Mouse (Mus musculus) liver, embryonic 11.5 days (tissue): Measurements from ENCODE around the gene Xpo6. TPM values are rescaled to one million over a fixed set of nuclear protein-coding genes. Genes with fewer than 3 reads are reported as not detected.

Experiments used
- ATAC-seq: fragments of 200-750 bp; cut with Nextera tagmentation; replicated peaks from 2 replicates; pipeline ENCODE4 v1.8.0; 2017; ENCODE audit warnings: moderate number of reproducible peaks, mild to moderate bottlenecking, moderate TSS enrichment, moderate library complexity; ENCODE audit not compliant: low FRiP score
- DNase-seq: peaks from one replicate; pipeline ENCODE4 v3.0.0-alpha.2; 2017; ENCODE audit warnings: low spot score
- H3K27ac ChIP-seq: fragments of 300-500 bp; sonication (generic); 2 replicates; pipeline ENCODE4 v1.5.1; 2014; ENCODE audit warnings: mild to moderate bottlenecking, low read depth, low read length, control low read depth
- H3K27me3 ChIP-seq: fragments of 300-500 bp; sonication (generic); replicated peaks from 2 replicates; pipeline ENCODE4 v1.6.1; 2014; ENCODE audit warnings: low read length, mixed read lengths; ENCODE audit not compliant: control insufficient read depth, insufficient read depth
- H3K36me3 ChIP-seq: fragments of 300-500 bp; sonication (generic); 2 replicates; pipeline ENCODE4 v1.6.1; 2014; ENCODE audit warnings: mild to moderate bottlenecking, low read length, moderate library complexity, mixed read lengths; ENCODE audit not compliant: control insufficient read depth, insufficient read depth
- H3K4me1 ChIP-seq: fragments of 300-500 bp; sonication (generic); replicated peaks from 2 replicates; pipeline ENCODE4 v1.6.1; 2014; ENCODE audit warnings: low read length, mixed read lengths; ENCODE audit not compliant: control insufficient read depth, insufficient read depth
- H3K4me2 ChIP-seq: fragments of 300-500 bp; sonication (generic); 2 replicates; pipeline ENCODE4 v1.6.1; 2014; ENCODE audit warnings: mild to moderate bottlenecking, control low read depth, moderate library complexity
- H3K4me3 ChIP-seq: fragments of 300-500 bp; sonication (generic); 2 replicates; pipeline ENCODE4 v1.5.1; 2014; ENCODE audit warnings: low read depth, low read length, control low read depth
- H3K9ac ChIP-seq: fragments of 300-500 bp; sonication (generic); 2 replicates; pipeline ENCODE4 v1.6.1; 2014; ENCODE audit warnings: low read depth, low read length, control low read depth
- H3K9me3 ChIP-seq: fragments of 300-500 bp; sonication (generic); 2 replicates; pipeline ENCODE4 v1.6.1; 2016; ENCODE audit warnings: low read length, inconsistent platforms, mixed read lengths; ENCODE audit not compliant: control insufficient read depth
- WGBS: fragments of 180-500 bp; shearing (Covaris S2); extraction: QIAGEN DNeasy Blood & Tissue Kit; methylation state at CpG from one replicate; pipeline ENCODE4 v1.1.7; 2014; 5-methylcytosine and 5-hydroxymethylcytosine counted together
- polyA plus RNA-seq: library from polyadenylated mRNA; unstranded; fragments of >200 nt; fragmentation: Nextera tagmentation; extraction: Ambion mirVana; gene quantifications from 2 replicates; pipeline ENCODE4 v1.2.1, GENCODE M21; 2014

Xpo6 gene
- polyA plus RNA-seq, 1 experiment from 2014 or later: 59.7 TPM

DNA sequence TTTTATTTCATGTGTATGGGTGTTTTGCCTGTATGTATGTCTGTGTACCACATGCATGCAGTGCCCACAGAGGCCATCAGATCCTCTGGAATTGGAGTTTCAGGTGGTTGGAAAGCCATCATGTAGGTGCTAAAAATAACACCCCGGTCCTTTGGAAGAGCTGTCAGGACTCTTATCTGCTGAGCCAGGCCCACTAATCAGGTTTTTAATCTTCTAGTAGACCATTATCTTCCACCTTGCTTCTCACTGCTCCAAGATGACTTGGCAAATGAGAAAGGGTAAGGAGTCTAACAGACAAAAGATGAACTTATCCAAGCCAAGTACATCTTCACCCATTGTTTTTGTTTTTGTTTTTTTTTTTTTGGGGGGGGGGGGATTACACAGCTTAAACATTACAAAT lies 16.7 kb downstream of the Xpo6 start:
- Histone ChIP-seq H3K27ac (no peak overlapping the region), H3K4me3 (no peak overlapping the region), H3K4me1 (peaks cover 65% of the 10 kb centered on the region), H3K9me3 (no peaks in the 10 kb centered on the region), H3K36me3 (no peaks in the 10 kb centered on the region), H3K27me3 (no peaks in the 10 kb centered on the region), H3K4me2 (peak overlapping the region; percentile 5; the same call in 1 of the 2 replicates), H3K9ac (no peak overlapping the region)
- ATAC-seq (peak; percentile 68), DNase-seq (no peak)
- 41% methylated on average over 1 of the region's 1 CpGs for WGBS

DNA sequence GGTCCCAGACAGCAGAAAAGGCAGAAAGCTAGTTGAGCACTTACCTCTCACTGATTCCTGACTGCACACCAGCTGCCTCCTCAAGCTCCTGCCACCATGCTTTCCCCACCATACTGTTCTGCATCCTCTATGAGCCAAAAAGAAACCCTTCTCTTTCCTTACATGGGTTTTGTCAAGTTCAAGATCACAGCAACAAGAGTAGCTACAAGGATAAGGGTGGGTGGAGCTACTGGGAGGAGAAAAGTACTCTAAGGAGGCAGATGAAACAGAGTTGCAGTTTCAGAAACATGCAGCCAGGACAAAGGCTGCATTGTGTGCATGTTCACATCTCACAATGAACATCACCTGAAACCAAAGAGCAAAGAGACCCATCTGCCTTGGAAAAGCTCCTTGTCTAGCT lies 18.8 kb downstream of the Xpo6 start:
- no peaks in the 10 kb centered on the region for H3K9me3 ChIP-seq
- H3K27me3 ChIP-seq: no peaks in the 10 kb centered on the region
- DNase-seq: no peak
- H3K4me2 ChIP-seq: peak overlapping the region; percentile 39; the same call in 1 of the 2 replicates
- no peak overlapping the region; the same call in 1 of the 2 replicates for H3K27ac ChIP-seq
- H3K4me3 ChIP-seq: no peak overlapping the region
- H3K9ac ChIP-seq: no peak overlapping the region
- ATAC-seq: no peak
- H3K4me1 ChIP-seq: peaks cover 64% of the 10 kb centered on the region
- H3K36me3 ChIP-seq: no peaks in the 10 kb centered on the region

DNA sequence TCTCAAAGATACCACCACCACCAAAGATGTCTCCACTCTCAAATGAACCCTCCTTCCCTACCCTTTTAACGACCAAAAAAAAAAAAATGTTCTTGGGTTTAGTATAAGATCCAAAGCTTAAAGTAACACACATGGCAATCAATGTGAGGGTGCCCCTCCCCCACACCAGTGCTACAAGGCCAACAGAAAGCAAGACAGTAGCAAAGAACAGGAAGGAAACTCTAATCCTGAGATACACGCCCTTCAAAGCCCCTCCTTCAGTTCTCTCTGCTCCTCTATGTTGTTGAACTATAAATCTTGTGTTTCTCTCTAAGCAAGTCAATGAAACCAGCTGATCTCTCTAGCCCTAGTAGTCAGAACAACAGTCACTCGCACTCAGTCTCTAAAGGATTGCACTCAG lies 19.3 kb downstream of the Xpo6 start:
- H3K4me1 ChIP-seq: peaks cover 59% of the 10 kb centered on the region
- no peaks in the 10 kb centered on the region for H3K36me3 ChIP-seq
- WGBS: 43% methylated on average over 3 of the region's 3 CpGs
- H3K4me2 ChIP-seq: peak overlapping the region; percentile 39; the same call in 1 of the 2 replicates
- H3K4me3 ChIP-seq: no peak overlapping the region
- peak overlapping the region; percentile 21; the same call in 1 of the 2 replicates for H3K27ac ChIP-seq
- H3K27me3 ChIP-seq: no peaks in the 10 kb centered on the region
- ATAC-seq: no peak
- H3K9ac ChIP-seq: no peak overlapping the region
- no peaks in the 10 kb centered on the region for H3K9me3 ChIP-seq
- DNase-seq: no peak

DNA sequence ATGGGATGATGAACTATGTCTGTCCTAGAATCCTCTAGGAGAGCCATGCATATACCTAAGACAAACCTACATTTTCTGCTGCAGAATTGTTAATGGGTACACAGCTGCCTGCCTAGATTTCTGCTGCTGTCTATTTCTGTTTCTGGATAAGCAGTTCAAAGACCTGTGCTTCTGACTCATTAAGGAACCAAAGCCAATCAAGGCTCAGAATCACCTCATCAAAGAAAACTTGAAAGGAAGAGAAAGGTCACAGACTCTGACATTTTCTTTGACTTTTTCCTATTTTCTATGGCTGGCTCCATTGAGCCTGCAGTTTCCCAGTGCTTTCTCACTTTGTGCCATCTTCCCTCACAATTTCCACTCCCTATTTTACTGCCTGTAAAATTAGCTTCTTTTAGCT lies 21.5 kb downstream of the Xpo6 start:
- no peak overlapping the region for H3K4me2 ChIP-seq
- DNase-seq (no peak), ATAC-seq (no peak)
- no peak overlapping the region for H3K27ac ChIP-seq
- no peaks in the 10 kb centered on the region for H3K9me3 ChIP-seq
- H3K4me1 ChIP-seq: peaks cover 50% of the 10 kb centered on the region
- H3K27me3 ChIP-seq: no peaks in the 10 kb centered on the region
- H3K36me3 ChIP-seq: peaks cover under 1% of the 10 kb centered on the region; the same call in 1 of the 2 replicates
- H3K4me3 ChIP-seq: no peak overlapping the region
- H3K9ac ChIP-seq: no peak overlapping the region

DNA sequence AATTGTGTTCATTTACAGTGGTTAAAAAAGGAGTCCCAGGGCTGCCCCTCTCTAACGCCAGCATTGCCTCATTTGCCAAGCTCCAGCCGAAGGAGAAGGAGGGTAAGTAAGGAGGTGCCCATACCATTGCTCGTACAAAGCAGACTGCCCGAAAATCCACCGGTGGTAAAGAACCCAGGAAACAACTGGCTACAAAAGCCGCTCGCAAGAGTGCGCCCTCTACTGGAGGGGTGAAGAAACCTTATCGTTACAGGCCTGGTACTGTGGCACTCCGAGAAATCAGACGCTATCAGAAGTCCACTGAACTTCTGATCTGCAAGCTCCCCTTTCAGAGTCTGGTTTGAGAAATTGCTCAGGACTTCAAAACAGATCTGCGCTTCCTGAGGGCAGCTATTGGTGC lies 24.3 kb downstream of the Xpo6 start:
- H3K9me3 ChIP-seq: no peaks in the 10 kb centered on the region
- peaks cover 23% of the 10 kb centered on the region for H3K4me1 ChIP-seq
- ATAC-seq: no peak
- 87% methylated on average over 12 of the region's 12 CpGs for WGBS
- no peaks in the 10 kb centered on the region for H3K27me3 ChIP-seq
- peaks cover 11% of the 10 kb centered on the region for H3K36me3 ChIP-seq
- no peak for DNase-seq
- H3K27ac ChIP-seq: no peak overlapping the region
- no peak overlapping the region for H3K4me2 ChIP-seq
- H3K9ac ChIP-seq: no peak overlapping the region
- H3K4me3 ChIP-seq: no peak overlapping the region

DNA sequence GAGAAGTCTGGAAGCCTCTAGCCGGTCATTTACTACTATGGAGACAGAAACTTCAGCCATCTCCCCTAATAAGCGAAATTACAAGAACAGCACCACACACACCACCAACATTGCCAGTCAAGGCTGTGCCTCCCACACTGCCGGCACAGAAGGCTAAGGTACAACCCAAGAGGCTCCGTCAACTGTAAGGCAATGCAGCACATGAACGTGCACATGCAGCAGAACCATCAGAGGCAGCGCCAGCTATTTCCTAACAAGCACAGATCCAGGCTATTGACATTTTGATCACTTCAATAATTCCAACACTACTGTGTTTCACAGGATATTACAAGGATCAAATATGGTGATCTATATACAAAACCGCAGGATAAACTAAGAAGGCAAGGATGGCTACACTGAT lies 24.8 kb downstream of the Xpo6 start:
- WGBS: 81% methylated on average over 7 of the region's 7 CpGs
- Histone ChIP-seq H3K9ac (no peak overlapping the region), H3K36me3 (peaks cover 11% of the 10 kb centered on the region), H3K4me1 (peaks cover 17% of the 10 kb centered on the region), H3K4me3 (no peak overlapping the region), H3K9me3 (no peaks in the 10 kb centered on the region), H3K4me2 (no peak overlapping the region), H3K27ac (no peak overlapping the region), H3K27me3 (no peaks in the 10 kb centered on the region)
- no peak for ATAC-seq
- DNase-seq: no peak

DNA sequence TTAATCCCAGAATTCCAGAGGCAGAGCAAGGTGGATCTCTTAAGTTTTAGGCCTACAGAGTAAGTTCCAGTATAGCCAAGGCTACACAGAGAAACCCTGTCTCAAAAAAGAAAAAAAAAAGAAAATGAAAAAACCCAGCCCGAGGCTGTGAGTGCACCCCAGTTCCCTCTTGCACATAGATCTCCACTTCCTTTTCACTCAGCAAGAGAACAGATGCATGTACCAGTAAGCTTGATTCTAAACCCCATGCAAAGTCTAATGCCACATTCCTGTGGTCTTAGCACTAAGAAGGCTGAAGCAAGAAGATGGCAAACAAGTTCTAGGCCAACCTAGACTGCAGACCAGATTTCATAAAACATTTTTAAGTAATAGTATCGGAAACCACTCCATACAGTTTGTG lies 25.4 kb downstream of the Xpo6 start:
- peaks cover 11% of the 10 kb centered on the region for H3K36me3 ChIP-seq
- DNase-seq (no peak), ATAC-seq (no peak)
- H3K27ac ChIP-seq: no peak overlapping the region
- H3K4me3 ChIP-seq: no peak overlapping the region
- H3K9ac ChIP-seq: no peak overlapping the region
- H3K27me3 ChIP-seq: no peaks in the 10 kb centered on the region
- H3K4me2 ChIP-seq: no peak overlapping the region
- peaks cover 13% of the 10 kb centered on the region for H3K4me1 ChIP-seq
- 78% methylated on average over 2 of the region's 2 CpGs for WGBS
- H3K9me3 ChIP-seq: no peaks in the 10 kb centered on the region

DNA sequence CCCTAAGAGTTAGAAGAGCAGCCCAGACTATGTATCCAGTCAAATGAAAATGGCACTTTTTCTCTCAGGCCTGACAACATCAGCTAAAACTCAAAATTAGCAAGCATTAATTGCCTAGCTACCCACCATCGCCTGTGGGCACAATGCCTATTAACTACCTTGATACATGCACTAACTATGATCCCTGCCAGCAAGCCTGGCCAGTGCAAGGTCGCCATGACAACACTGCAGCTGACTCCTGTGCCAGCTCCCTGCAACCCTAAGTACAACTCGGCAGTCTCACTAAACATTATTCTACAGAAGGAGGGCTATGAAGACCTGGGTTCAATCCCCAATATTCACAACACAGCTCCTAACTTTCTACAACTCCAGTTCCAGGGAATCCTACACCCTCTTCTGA lies 28.3 kb downstream of the Xpo6 start:
- no peak overlapping the region for H3K27ac ChIP-seq
- H3K27me3 ChIP-seq: no peaks in the 10 kb centered on the region
- 83% methylated on average over 3 of the region's 3 CpGs for WGBS
- ATAC-seq (no peak), DNase-seq (no peak)
- no peak overlapping the region for H3K4me3 ChIP-seq
- no peak overlapping the region for H3K9ac ChIP-seq
- H3K9me3 ChIP-seq: no peaks in the 10 kb centered on the region
- H3K4me2 ChIP-seq: no peak overlapping the region
- H3K36me3 ChIP-seq: peaks cover 13% of the 10 kb centered on the region
- H3K4me1 ChIP-seq: peaks cover 9% of the 10 kb centered on the region

DNA sequence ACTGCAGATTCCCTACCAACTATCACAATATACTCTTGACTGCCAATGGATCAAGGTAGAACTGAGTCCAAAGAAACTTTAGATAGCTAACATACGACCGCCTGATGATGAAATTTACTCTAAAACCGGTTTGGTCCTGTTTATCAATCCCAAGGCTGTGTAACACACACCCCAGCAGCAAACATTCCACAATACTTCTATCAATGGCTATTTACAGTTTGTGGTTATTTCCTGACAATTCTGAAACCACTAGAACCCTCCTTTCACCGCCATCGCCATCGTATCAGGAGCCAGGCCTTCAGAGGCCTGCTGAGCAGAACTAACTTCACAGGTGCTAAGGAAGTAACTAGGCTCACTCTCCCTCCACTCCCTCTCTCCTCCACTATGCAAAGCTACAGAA lies 31.7 kb downstream of the Xpo6 start:
- Histone ChIP-seq H3K27ac (no peak overlapping the region), H3K9ac (no peak overlapping the region), H3K36me3 (peaks cover 18% of the 10 kb centered on the region), H3K4me3 (no peak overlapping the region), H3K27me3 (no peaks in the 10 kb centered on the region), H3K4me2 (no peak overlapping the region), H3K9me3 (no peaks in the 10 kb centered on the region), H3K4me1 (peaks cover 4% of the 10 kb centered on the region; the same call in 1 of the 2 replicates)
- 71% methylated on average over 6 of the region's 6 CpGs for WGBS
- ATAC-seq (no peak), DNase-seq (no peak)
